Mouse (Mus musculus) right cerebral cortex, postnatal 10 days (tissue): Measurements from ENCODE around the gene Syne2.
"Not testable (repeated sequence)": the region's sequence is repeated elsewhere in the genome, so short reads cannot be mapped to it uniquely, and the experiment has no call there.

ENCODE experiments used
- DNase-seq, 2 experiments: peaks; one replicate each; pipeline ENCODE4 v3.0.0; 2021; ENCODE audit warnings: low spot score in 2 of 2

Syne2 gene

GRCm38 (mm10) chr12:75817959-75818452 lies at the start of gene Syne2:
TSS of gene Syne2 (plus strand) at chr12:75818134.
- peak; percentile 64 to 68 for DNase-seq

DNA sequence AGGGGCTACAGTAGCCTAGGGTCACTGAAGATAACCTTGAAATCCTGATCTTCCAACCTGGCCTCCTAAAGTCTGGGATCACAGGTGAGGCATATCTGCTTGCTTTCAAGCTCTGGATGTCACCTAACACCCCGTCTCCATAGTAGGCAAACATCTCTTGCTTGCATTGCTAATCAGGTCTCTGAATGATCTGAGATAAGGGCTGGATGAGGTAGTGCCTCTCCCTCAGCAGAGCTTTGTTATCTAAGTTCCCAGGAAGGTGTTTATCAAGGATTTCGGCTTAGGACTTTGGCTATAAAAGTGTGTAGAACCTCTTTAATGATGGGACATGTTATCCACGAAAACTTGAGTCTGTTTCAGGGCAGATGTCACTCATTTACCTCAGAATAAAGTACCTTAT lies 46.5 kb upstream of the Syne2 start:
- DNase-seq: no peak

- peak in 1 of 2 experiments; percentile 31 for DNase-seq
Measured at GRCm38 (mm10) chr12:75772424-75773034, 45.4 kb upstream of the Syne2 start.

DNA sequence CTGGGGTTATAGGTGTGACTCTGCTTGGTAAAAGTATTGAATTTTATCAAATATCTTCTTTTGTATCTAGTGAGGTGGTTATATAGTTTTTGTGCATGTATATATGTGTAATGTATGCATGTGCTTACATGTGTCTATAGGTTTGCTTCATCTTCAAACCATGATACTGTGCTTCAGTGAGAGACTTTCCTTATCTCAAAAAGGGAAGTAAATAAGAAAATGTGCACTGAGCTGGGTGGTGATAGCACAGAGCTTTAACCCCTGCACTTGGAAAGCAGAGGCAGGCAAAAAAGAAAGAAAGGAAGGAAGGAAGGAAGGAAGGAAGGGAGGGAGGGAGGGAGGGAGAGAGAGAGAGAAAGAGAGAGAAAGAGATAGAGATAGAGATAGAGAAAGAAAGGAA lies 36.5 kb upstream of the Syne2 start:
- DNase-seq: no peak

DNA sequence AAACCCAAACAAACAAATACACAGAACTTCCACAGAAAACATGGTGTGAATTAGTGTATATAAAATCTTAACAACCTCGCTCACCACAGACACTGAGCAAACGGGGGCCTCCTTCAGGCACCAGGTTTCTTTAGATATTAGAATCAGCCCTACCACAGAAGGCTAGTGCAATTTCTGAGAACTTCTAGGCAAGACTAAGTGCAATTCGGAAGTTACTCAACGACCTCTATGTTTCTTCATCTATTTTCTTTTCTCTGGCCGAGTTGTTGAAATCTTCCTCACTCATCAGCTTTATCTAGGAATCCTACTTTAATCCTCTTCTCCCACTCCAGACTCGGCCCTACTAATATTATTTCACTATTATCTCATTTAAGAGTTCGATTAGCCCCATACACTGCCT lies 35.9 kb upstream of the Syne2 start:
- DNase-seq: no peak

DNA sequence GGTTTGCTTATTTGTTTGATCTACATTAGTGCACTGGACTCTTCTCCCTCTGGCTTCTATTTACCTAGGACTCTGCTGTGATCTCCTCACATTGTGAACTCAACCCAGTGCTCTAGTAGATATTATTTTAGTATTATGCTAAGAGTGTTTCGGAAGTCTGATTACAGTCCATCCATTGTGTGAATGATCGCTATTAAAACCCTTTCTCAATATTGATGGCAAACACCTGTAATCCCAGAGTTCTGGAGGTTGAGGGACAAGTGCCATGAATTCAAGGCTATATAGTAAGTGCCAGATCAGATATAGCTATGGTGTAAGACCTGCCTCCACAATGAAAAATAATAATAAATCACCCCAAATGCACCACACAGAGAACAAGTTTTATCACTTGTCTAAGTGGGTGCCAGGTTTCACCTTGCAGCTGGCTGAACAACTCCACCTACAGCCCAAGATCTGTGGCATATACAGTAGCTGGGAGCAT lies 33.6 kb upstream of the Syne2 start:
- DNase-seq: no peak

DNA sequence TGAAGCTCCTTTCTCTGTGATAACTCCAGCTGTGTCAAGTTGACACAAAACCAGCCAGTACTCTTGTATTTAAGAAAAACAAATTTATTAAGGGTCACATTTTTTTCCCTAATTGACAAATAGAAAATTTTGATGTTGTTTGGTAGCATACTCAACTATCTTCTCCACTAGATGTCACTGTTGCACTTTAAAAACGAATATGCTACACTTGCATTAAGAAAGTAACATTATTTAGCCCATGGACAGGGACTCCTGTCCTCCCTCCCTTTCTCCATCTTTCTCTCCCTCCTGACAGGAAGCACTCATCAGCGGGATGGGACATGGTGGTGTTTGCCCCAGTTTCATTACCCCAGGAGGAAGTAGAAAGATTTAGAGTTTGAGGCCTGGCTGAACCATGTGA lies 31.3 kb upstream of the Syne2 start:
- DNase-seq: not testable (repeated sequence)

GRCm38 (mm10) chr12:75789451-75789850 lies 28.5 kb upstream of the Syne2 start:
- peak; percentile 68 to 78 for DNase-seq

GRCm38 (mm10) chr12:75794527-75794926 lies 23.4 kb upstream of the Syne2 start:
- no peak for DNase-seq

DNA sequence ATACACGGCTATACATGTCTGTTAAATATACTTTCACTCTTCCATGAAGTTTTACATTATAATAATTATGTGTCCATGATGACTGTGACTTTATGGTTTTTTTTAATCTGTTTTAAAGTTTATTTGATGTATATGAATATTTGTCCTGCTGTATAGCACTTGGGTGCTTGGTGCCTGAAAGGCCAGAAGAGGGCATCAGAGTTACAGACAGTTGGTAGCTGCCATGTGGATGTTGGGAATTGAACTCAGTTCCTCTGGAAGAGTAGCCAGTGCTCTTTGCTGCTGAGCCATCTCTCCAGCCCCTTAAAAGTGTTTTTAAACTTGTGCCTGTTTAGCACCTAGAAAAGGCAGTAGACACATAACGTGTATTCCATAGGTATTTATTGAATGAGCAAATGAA lies 21.4 kb upstream of the Syne2 start:
- peak in 1 of 2 experiments; percentile 31 for DNase-seq

DNA sequence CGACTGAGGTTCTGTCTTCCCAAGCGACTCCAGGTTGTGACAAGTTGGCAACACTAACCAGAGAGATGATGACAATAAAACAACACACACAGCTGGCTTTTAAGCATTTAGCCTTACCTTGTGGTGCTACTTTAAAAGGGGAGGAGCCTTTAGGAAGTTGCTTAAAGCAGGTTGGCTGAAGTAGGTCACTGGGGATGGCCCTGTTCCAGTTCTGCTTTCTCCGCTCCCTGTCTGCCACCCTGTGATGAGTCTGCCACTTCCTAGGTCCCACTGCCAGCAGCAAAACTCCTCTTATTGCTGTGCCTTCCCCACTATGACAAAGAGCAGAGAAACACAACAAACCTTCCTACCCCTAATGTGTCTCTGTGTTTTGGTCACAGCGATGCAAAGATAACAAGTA lies 11.7 kb upstream of the Syne2 start:
- no peak for DNase-seq

DNA sequence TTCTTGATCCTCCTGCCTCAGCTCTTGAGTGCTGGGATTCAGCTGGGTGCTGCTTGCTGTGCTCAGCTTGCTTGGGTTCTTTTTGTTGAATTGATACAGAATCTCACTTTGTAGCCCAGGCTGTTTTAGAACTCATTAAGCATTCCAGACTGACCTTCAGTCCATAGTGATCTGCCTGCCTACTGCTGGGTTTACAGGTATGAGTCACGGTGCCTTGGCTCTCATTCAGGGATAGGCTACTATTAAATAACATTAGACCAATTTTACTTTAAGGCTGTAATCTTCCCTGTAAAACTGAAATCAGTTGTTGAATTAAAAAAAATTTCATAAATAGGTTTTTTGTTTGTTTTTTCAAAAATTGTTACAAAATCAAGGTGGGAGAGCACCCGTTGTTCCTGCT lies 4.2 kb upstream of the Syne2 start:
- no peak for DNase-seq

GRCm38 (mm10) chr12:75814551-75814950 lies 3.4 kb upstream of the Syne2 start:
- no peak for DNase-seq

DNA sequence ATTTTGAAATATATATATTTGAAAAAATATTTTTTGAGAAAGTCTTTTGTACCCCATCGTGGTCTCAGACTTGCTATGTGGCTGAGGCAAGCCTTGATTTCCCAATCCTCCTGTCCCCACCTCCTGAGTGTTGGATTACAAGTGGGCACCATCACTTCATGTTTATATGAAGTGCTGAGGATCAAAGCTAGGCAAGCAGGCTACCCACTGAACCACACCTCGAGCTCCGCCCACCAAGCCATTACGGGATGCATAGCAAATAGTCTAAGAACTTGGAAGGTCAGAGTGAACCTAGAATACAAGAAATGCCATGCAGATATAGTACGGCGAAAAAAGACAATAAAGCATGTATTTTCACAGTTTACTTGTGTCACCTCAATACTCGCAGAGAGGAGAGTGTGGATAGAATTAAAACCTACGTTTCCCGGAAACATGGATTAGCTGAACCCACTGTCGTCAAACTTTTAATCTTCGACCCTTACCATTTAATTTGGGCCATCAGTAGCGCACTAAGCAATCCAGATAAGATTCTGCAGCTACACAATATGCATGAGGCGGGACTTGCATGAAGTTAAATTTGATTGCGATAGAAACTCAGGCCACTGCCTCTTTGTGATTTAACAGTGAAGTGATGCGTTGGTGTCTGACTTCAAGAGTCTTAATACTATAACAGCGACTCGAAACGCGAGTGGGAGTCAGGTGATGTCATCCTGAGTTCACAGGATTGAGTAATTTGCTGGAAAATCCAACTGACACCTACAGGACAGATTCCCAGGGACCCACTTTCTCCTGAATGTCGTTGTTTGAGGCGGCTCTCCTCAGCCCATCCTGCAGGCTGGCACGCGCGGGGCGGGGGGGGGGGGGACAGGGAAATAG lies 715 bp upstream of the Syne2 start:
- DNase-seq: no peak

GRCm38 (mm10) chr12:75818453-75819434 lies 810 bp downstream of the Syne2 start:
- peak; percentile 57 to 61 for DNase-seq

DNA sequence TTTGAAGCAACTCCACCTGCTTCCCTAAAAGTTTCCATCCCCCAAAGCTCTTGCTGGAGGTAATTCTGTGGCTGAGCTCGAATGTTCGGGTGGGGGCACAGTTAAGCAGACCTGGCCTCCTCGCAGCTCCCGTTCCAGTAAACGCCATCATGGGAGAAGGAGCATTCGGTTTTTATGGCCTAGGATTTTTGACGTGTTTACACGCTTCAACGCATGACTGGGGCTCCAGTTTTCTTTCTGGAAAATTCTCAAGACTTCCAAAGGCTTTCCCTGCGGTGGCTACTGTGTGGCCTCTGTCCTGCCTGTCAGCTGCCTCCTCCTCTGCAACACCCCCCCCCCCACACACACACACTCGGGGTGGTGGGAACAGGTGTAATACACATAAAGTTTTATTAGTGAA lies 1.5 kb downstream of the Syne2 start:
- no peak for DNase-seq

GRCm38 (mm10) chr12:75820216-75820615 lies 2.3 kb downstream of the Syne2 start:
- DNase-seq: no peak

DNA sequence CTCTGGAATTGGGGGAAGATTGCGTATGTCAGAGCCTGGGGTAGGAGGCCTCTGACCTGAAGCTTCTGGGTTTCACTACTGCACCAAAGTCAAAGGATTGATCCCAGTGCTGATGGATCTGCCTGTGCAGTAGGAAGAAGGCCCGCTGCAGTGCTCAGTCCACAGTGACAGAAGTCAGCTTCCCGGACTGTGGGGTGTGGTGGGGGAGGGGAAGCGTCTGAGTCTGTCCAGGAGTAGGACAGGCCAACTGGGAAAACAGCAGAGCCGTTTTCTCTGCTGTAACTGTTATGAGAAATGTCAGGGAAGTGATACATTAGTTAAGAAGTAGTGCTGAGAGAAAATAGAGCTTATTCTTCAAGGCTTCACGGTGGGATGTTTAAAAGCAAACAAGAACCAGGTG lies 4.2 kb downstream of the Syne2 start:
- no peak for DNase-seq

DNA sequence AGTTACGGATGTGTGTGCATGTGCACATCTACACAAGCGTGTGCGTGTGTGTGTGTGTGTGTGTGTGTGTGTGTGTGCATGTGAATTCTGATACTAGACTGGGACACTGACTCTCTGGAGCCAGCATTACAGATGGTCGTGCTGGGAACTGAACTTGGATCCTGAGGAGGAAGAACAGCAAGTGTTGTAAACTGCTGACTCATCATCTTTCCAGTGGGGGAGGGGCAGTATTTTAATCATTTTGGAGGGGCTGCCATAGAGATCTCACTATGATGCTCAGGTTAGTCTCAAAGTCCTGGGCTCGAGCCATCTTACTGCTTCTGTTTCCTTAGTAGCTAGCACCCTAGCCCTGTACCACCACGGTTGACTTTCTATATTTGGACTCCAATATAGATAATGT lies 5.5 kb downstream of the Syne2 start:
- no peak for DNase-seq

DNA sequence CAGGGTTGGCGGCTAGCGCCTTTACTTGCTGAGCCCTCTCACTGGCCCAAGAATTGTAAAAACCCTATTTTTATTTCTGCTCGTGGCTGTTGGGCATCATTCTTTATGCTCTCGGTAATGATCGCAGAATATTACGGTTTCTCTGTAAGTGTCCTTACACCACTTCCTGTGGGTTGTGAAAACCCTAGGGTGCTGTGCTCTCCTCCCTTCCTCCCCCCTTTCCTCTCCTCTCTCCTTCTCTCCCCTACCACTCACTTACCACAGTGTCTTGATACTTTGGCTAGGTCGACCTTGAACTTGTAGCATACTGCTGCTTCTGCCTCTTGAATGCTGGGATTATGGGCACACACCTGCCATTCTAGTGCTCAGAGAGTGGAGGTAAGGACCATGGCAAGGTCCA lies 7.5 kb downstream of the Syne2 start:
- no peak for DNase-seq

DNA sequence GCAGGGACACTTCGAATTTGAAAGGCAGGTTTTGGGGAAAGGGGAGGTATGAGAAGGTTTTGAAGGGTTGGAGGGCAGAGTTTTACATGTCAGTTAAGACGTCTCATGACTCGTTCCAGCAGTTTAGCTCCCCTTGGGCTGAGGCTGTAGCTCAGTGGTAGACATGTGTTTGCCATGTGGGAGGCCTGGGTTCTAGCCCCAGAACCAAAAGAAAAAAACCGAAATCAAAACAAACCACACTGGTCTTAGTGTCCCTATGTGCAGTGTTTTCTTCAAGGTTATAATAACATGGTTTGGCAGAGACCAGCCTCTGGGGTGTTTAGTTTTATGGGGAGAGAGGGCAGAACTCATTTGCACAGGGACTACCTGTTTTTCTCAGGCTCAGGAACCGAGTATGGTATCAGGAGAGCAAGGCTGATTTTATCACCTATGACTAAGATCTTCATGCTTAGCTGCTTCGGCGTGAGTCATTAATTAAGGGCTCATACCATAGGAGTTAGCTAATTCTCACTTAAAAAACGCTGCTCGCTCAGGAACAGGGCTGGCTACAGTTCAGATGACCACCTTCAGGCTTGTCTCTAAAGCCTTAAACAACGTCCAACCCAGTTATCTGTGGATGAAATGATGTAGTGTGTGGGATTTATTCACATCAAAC lies 8.9 kb downstream of the Syne2 start:
- no peak for DNase-seq
